Mouse (Mus musculus) bone marrow, adult 2 months (tissue): ENCODE data around the gene Akap11. TPM values are rescaled to one million over a fixed set of nuclear protein-coding genes. Genes with fewer than 3 reads are reported as not detected.

ENCODE experiments used
- H3K27ac ChIP-seq: fragments of 200-500 bp; 2 replicates; pipeline ENCODE4 v1.5.1; 2012; ENCODE audit warnings: low read depth, mild to moderate bottlenecking, control low read depth, inconsistent platforms, low read length; ENCODE audit not compliant: control insufficient read depth, poor library complexity, insufficient read depth
- H3K4me1 ChIP-seq: fragments of 200-500 bp; 2 replicates; pipeline ENCODE4 v1.6.1; 2011; ENCODE audit warnings: low read length; ENCODE audit not compliant: control insufficient read depth, insufficient read depth
- H3K4me3 ChIP-seq: fragments of 200-500 bp; replicated peaks from 2 replicates; pipeline ENCODE3; 2011; ENCODE audit warnings: mild to moderate bottlenecking, low read depth, low read length, control low read depth; ENCODE audit not compliant: control insufficient read depth
- CTCF ChIP-seq: fragments of 200-500 bp; IDR thresholded peaks from 2 replicates; pipeline ENCODE4 v1.5.1; 2011; ENCODE audit warnings: low read length, control low read depth; ENCODE audit not compliant: control insufficient read depth, insufficient read depth
- POLR2A ChIP-seq: fragments of 200-500 bp; IDR thresholded peaks from 2 replicates; pipeline ENCODE4 v1.6.1; 2011; ENCODE audit warnings: low read depth, mild to moderate bottlenecking, control low read depth, low read length, borderline replicate concordance; ENCODE audit not compliant: control insufficient read depth
- WGBS: fragments of 180-500 bp; shearing (Covaris S2); methylation state at CpG from one replicate; pipeline ENCODE4 v1.1.7; 2018; 5-methylcytosine and 5-hydroxymethylcytosine counted together
- polyA plus RNA-seq: library from polyadenylated mRNA; stranded (reverse); fragments of >200 nt; gene quantifications from 2 replicates; pipeline ENCODE4 v1.2.4, GENCODE M21; 2011; ENCODE audit warnings: low replicate concordance; ENCODE audit not compliant: missing spikeins, insufficient read depth, insufficient read length

Akap11 gene
- polyA plus RNA-seq, result 7.6 and 9.1 TPM in 2 replicates

GRCm38 (mm10) chr14:78536281-78537165 is at the start of gene Akap11:
TSS of gene Akap11 (minus strand) at chr14:78536808.
- TF ChIP-seq CTCF, result no peak
- TF ChIP-seq POLR2A, result peak; percentile 46; the same call in 1 of the 2 replicates
- H3K4me3 ChIP-seq, result peak within 1 kb of the TSS; percentile 81
- peaks cover 1% of the 10 kb centered on the region; the same call in 1 of the 2 replicates for H3K4me1 ChIP-seq
- peak within 1 kb of the TSS; percentile 75 for H3K27ac ChIP-seq
- under 1% methylated on average over 82 of the region's 82 CpGs for WGBS

DNA sequence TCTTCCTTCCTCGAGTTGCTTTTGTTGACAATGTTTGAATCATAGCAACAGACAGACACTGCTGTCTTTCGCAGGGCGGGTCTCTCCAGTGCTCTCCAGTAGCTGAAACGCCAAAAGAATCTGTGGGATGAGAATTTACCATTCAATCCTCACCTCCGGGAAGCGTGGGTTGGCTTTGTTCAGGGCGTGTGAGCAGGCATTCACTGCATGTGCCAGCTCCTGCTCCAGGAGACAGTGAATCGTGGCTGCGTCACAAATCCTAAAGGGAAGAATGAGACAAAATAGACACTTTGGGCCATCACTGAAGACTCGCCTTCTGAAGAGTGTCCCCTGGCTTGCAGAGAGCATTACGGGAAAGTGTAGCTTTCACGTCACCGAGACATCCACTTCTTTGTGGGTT is 47.6 kb upstream of the Akap11 start:
- no peak overlapping the region for H3K4me3 ChIP-seq

GRCm38 (mm10) chr14:78583168-78583567 is 46.6 kb upstream of the Akap11 start:
- Histone ChIP-seq H3K27ac (no peak overlapping the region), H3K4me3 (no peak overlapping the region), H3K4me1 (no peaks in the 10 kb centered on the region)
- TF ChIP-seq POLR2A (no peak), CTCF (no peak)

More for the DNA sequence above, 47.6 kb upstream of the Akap11 start:
- no peak for TF ChIP-seq POLR2A
- no peak for TF ChIP-seq CTCF
- Histone ChIP-seq H3K4me1 (no peaks in the 10 kb centered on the region), H3K27ac (no peak overlapping the region)
- 84% methylated on average over 13 of the region's 13 CpGs for WGBS

DNA sequence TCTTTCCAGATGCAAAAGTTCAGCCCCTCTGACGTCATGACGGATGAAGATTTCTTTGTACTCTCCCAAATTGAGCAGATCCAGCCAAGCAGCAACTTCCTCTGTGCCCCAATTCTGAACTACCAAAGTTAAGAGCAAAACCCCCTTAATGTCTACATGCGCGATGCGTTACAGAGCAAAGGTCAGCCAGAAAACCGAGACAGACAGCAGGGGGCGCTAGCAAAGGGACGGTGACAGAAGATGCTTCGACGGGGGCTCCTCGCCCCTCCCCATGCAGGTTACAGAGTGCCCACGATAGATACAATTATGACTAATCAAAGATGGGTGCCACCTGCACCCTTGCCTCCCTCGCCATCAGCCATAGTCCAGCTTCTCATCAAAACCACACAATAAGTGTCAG is 39.3 kb upstream of the Akap11 start:
- 84% methylated on average over 13 of the region's 13 CpGs for WGBS
- TF ChIP-seq CTCF (peak; percentile 16; the same call in 1 of the 2 replicates), POLR2A (no peak)
- no peak overlapping the region for H3K27ac ChIP-seq
- no peak overlapping the region for H3K4me3 ChIP-seq
- H3K4me1 ChIP-seq, result no peaks in the 10 kb centered on the region

GRCm38 (mm10) chr14:78568410-78568809 is 31.8 kb upstream of the Akap11 start:
- no peaks in the 10 kb centered on the region for H3K4me1 ChIP-seq
- WGBS, result 83% methylated on average over 5 of the region's 5 CpGs
- TF ChIP-seq POLR2A (no peak), CTCF (no peak)
- H3K4me3 ChIP-seq, result no peak overlapping the region
- no peak overlapping the region for H3K27ac ChIP-seq

DNA sequence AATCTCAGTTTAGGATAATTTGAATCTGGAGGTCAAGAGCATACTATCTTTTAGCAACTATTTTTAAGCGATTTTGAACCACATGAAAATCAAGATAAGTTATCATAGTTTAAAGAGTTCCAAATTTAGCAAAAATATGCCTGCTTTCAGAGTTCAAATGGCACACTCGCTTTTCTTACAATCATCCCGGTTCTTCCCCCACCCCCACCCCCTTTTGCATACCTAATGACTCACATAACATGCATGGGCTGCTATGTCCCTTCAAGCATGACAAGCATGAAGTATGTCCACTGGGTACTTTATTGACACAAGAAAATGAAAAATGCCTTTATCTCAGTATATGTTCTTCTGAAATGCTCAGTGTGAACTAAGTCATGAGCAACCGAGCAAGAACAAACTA is 29.8 kb upstream of the Akap11 start:
- WGBS, result 79% methylated on average over 4 of the region's 4 CpGs
- Histone ChIP-seq H3K27ac (no peak overlapping the region), H3K4me3 (no peak overlapping the region), H3K4me1 (no peaks in the 10 kb centered on the region)
- no peak for TF ChIP-seq POLR2A
- no peak for TF ChIP-seq CTCF

DNA sequence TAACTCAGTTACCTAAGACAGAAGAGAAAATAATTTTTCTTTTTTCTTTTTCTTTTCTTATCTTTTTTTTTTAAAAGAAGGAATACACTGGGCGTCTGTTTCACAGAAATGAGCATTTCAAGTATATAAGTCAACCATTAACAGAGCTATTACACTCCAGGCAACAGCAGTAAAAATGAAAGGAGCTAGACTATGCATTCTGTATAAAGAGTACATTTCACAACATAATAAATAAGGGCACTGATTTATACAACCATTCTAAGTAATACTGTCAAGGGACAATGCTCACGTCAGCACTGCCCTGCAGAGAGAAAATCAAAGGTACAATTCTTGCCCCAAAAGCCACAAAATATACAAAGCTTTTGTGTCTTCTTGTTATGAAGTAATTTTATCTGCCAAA is 27.7 kb upstream of the Akap11 start:
- no peak for TF ChIP-seq CTCF
- TF ChIP-seq POLR2A, result no peak
- WGBS, result 75% methylated on average over 2 of the region's 2 CpGs
- Histone ChIP-seq H3K27ac (no peak overlapping the region), H3K4me3 (no peak overlapping the region), H3K4me1 (no peaks in the 10 kb centered on the region)

GRCm38 (mm10) chr14:78563211-78563610 is 26.6 kb upstream of the Akap11 start:
- Histone ChIP-seq H3K4me1 (no peaks in the 10 kb centered on the region), H3K4me3 (no peak overlapping the region), H3K27ac (no peak overlapping the region)
- no peak for TF ChIP-seq POLR2A
- no peak for TF ChIP-seq CTCF
- WGBS, result 82% methylated on average over 7 of the region's 7 CpGs

GRCm38 (mm10) chr14:78562121-78562520 is 25.5 kb upstream of the Akap11 start:
- H3K4me3 ChIP-seq, result no peak overlapping the region
- 80% methylated on average over 4 of the region's 4 CpGs for WGBS
- TF ChIP-seq POLR2A, result no peak
- TF ChIP-seq CTCF, result no peak

More at GRCm38 (mm10) chr14:78562121-78562520, 25.5 kb upstream of the Akap11 start:
- Histone ChIP-seq H3K4me1 (no peaks in the 10 kb centered on the region), H3K27ac (no peak overlapping the region)
